Mouse (Mus musculus) monocyte, adult 2 months (primary cell): ENCODE data around the gene B3galt6.

Experiments used
- DNase-seq, 2 experiments: peaks; one replicate each; pipeline ENCODE4 v3.0.0; 2022; ENCODE audit warnings: low spot score in 2 of 2, low read depth in 1 of 2

B3galt6 gene

DNA sequence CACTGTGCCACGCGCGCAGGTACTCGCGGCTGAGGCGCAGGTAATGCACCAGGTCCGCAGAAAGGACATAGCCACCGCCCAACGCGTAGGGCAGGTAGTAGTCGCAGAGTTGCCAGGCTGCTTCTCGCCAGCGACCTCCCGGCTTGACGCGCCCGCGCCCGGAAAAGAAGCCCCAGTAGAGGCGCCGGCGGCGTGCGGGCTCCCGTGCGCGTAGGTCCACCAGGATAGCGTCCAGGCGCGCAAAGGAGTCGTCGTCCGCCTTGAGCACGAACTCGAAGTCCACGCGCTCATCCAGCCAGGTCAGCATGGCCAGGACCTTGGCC, 580 bp downstream of the B3galt6 start:
- DNase-seq, result no peak

DNA sequence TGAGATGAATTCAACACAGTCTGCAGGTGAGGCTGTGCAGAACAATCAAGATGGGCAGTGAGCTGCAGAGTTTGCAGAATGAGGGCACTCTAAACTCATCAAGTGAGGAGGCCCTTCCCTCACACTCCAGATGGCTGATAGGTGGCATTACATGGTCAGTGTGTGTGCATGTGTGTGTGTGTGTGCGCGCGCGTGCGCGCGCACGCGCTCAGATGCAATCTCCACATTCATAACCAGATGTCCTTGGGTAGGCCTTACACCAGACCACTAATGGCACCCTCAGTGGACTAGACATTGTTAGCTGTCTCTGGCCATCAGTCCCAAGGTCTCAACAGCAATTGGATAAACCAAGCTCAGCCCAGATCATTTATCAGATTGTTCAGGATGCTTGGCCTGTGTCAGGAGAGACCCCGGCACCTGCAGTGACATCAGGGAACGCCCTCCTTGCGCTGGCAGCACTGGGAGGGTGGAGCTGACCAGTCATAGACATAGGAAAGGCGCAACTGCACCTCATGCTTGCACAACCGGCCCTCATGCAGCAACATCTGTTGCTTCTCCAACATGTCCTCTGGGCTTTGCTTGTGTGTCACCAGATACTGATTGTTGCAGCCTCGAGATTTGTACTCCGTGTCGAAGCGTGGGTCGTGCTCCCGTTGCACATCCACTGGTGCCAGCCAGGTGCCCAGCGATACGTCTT, 1.1 kb downstream of the B3galt6 start:
- DNase-seq, result peak; percentile 6 to 19

DNA sequence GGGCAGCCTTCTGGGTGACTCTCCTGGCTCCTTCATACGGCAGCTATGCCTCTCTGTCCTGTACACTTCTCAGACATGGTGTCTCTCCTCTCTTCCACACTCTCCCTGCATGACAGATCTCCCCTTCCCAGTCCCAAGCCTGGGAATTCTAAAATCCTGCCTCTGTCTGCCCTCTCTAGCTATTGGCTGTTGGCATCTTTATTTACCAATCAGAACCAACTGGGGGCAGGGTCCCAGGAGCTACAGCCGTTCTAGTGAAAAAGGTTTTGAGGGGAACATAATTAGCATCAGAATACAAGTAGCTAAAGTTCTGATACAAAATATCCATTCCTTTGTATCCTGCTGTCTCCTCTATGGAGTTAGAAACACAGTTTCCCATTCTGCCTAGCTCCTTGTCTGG, 8.7 kb downstream of the B3galt6 start:
- DNase-seq, result no peak

DNA sequence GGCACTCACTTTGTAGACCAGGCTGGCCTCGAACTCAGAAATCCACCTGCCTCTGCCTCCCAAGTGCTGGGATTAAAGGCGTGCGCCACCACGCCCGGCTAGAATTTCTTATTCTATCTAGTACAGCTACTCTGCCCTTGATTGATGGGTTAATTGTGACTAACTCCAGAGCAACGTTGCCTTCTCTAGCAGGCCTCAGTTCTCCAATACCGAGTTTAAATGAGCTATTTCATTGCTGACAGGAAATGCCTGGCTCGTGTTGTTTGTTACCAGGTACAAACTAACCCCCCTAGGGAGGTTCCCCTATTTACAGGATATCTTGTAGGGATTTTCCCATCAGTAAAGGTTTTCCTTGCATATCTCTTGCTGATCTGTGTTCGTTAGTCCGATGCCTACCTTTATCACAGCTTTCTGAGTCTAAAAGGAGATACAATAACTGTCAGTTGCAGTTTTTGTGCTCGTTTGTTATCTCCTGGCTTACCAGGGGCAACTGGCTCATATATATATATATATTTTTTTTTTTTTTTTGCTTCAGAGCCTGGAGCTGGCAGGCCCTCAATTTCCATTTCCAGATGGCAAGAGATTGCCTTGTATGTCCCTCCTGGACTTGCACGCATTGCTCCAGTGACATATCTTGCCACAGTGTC, 10.9 kb downstream of the B3galt6 start:
- no peak for DNase-seq

DNA sequence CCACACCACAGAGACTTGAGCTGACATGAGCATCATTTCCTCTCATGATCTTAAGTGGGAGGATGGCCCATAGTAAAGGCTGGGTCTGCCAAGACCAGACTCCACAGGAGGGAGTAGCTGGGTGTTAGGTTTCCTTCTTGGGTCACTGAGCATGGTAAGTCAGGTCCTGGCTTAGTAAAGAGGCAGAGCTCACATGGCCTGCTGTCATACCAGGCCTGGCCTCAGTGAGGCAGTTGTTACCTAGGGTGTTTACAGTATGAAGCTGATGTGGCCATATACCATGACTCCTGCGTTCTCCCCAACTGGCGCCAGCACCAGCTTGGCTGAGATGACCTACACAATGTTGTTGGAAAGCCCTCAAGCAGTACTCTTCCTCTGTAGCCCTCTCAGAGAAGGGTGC, 19.2 kb downstream of the B3galt6 start:
- DNase-seq, result no peak

DNA sequence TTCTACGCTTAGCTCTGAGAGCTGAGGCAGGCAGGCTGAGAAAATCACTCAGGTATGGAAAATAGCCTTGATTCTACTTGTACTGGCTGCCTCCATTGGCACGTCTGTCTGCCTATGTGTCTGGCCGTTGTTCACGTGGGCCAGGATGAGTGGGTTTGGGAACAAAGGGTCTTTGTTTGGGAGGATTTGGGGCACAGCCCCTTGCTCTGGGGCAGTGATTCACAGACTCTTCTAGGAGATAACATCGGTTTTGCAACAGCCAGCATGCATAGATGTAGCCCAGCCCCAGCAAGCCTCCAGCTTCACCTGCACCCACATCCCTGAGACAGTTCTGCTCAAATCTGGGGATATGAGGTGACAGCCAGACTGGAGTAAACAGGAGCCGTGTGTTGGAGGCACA, 19.8 kb downstream of the B3galt6 start:
- DNase-seq, result no peak

DNA sequence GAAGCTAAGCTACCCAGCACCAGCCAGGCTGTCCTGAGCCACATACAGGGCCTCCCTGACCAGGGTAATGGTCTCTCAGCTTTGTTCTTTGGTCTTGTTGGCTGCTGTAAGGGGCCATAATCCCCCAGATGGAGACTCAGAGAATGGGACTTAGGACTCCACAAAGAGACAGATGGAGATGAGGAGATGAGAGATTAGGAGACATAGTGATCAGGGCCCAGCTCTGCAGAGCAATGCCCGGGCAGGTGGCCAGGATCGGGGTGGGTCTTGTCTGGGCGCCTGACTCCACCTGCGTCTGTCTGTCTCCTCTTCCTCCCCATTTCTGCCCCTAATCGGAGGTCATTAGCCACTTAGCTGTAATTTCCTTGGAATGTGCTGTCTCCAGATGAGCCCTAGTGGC, 22.2 kb downstream of the B3galt6 start:
- DNase-seq, result no peak

DNA sequence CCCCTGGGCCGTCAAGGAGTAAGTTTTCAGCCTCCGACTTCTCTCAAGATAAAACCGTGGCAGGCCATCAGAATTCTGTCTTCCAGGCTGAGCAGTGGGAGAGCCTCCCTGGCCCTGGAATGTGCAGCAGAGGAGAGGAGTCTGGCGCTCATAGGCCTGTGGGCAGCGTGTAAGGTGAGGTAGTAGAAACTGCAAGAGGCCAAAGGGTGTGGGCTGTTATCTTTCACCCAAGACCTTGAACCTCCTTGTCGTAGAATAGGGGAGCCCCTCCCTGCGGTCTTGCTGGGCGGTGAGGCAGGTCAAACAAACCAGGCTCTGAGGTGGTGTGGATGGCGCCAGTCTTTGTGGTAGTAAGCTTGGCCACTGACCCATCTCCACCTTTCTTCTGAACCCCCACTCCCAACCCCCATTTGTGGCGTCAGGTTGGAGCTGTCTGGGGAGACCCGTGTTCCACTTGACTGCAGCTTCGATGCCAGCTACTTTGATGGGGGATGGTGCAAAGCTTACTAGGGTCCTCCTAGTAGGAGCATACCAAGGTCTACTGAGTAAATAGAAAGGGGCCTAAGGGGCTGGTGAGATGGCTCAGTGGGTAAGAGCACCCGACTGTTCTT, 23.3 kb downstream of the B3galt6 start:
- no peak for DNase-seq

DNA sequence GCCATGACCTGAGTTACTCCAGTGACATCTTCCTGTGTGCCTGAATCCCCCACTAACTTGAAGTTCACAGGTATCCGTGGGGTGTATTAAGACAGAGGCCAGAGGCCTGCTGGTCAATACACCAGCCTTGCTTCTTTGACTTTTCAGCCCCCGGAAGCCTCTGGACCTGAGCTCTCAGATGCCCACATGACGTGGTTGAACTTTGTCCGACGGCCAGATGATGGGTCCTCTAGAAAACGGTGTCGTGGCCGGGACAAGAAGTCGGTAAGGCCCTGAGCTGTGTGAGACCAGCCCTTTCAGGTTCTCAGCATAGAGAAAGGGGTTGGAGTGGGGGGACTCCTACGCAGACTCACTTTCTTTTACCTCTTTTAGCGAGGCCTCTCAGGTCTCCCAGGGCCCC, 28.1 kb downstream of the B3galt6 start:
- no peak for DNase-seq

DNA sequence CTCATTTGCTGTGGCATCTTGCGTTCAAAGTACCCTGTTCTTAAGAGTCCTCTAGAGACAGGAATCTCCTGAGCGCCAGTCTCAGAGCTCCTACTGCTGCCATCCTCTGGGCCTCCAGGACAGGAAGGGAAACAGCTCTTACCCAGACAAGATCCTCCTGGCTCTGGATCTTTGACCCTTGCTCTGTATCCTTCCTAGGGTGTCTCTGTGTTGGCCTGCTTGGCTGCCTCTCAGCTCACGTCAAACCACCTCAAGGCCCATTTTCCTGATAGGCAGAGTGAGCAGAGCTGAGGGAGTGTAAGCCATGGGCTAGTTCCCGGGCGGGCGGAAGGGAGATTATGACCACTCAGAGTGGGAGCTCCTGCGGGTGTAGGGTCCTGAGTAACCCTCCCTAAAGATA, 29.3 kb downstream of the B3galt6 start:
- DNase-seq, result no peak

DNA sequence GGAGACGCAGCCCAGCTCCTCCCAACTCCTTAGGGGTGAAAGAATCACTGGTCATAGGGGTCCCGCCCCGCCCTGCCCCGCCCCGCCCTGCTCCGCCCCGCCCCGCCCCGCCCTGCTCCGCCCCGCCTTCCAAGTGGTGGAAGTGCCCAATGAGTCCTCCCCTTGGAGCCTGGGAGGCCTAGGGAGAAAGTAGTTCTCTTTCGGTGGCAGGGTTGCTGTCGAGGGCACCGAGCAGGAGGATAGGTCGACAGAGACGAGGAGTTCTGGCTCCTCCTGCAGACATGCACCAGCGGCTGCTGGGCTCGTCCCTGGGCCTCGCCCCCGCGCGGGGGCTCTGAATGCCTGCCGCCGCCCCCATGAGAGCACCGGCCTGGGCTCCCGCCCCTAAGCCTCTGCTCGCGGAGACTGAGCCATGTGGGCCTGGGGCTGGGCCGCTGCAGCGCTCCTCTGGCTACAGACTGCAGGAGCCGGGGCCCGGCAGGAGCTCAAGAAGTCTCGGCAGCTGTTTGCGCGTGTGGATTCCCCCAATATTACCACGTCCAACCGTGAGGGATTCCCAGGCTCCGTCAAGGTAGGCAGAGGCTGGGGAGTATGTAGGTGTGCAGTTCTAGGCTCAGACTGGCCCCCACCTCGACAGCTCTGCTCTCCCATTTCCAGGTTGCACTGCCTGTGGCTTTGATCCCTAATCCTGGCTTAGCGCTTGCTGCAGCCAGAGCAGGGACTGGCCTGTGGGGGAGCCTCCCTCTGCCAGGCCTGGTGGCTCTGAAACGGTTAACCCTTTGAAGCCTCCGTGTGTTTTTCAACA, 30.1 kb downstream of the B3galt6 start, which contains the start of gene C1qtnf12:
C1qtnf12 (plus strand) TSS at position 152 of the 805 bp plus-strand sequence.
- DNase-seq, result no peak

DNA sequence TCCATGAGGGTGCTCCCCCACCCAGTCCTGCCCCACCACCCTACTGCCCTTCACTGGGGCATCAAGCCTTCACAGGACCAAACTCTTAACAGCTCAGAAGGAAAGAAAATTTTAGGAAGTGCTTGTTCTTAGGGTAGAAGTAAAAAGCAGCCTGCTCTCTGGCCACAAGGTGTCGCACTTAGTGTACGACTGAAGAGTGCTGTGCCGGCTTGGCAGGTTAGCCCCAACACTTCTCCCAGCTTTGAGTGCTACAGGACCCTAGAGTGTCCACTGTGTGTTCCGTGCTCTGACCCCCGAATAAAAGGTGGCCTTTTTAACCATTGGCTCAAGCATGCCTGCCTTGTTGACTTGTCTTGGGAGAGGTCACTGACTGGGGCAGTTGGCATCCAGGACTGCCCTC, 33.2 kb downstream of the B3galt6 start:
- peak in 1 of 2 experiments; percentile 51 for DNase-seq

DNA sequence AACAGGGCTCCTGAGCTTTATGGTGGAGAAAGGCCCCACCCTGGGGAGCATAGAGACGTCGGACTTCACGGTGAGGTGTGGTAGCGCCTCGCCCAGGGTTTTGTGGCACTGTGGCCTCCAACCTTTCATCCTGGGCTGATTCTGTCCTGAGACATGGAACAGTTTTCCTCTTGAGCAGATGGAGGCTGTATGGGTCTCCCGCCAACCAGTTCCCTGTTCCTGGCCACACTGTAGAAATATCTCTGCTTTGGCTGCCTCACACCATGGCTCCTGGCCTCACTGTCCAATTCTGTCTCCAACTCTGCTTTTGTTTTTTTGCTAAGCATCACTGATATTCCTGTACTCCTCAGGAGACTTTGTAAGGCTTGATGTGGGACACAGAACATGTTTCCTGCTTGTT, 37.0 kb downstream of the B3galt6 start:
- DNase-seq, result no peak

DNA sequence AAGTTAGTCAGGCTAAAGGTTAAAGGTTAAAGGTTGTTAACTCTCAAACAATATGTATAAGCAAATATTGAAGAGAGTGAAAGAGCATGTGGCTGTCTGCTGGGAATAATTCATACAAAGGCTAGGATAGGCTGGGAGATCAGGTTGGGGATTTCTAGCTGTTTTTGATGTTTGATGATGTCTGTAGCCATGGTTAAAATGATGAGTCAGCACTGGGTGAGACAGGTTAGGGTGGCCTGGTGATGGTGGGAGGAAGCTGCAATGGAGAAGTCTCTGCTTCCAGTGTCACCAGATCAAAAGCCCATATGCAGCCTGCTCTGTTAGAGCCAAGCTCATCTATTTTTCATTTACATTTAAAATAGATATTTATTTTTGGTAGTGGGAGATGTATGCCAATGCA, 45.4 kb downstream of the B3galt6 start:
- no peak for DNase-seq

DNA sequence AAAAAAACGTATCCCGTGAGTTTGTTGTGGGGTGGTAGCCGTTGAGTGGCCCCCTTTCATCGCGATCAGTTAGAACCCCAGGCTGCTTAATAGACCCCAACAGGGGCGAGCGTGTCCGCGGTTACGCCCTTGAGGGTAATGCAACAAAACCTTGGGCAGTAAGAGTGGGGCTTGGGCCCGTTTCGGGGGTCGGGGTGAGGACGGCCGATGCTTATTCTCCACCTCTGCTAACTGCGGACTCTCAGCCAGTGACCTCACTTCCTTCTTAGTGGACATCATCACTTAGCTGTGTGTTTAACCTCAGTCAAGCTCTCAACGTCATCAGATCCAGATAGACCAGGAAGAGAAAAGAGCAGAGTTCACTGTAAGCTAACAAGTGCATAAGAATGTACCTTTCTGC, 48.2 kb downstream of the B3galt6 start:
- no peak for DNase-seq

DNA sequence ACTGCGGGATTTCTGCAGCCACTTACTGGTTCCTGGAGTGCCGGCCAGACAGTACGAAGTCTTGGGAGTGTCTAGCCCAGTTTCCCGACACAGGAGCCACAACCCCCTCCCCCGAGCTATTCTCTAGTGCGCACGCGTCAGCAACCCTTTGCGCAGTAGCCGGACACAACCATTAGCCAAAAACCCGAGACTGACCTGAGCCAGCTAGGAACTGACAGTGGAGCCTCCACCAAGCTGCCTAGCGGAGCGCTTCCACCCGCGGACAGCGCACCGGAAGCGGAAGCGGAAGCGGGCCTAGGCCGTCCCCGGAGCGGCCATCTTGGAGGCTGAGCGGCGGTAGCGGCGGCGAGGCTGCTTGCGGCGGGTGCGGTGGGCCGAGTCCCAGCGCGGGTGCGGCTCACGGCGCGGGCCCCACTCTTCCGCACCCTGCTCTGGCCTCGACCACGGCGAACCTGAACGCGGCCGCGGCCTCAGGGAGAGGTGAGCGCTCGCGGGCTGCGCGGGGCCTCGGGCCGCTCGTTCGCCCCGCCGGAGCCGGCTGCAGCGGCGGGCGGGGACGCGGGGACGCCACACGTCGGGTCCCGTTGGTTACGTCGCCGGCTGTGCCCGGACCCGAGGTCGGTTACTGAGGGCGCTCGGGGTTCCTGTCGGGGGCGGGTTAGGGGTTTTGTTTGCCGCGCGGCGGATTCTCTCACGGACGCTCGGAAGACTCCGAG, 48.8 kb downstream of the B3galt6 start, which contains the start of gene Ube2j2:
Ube2j2 (plus strand) TSS at position 298 of the 716 bp plus-strand sequence.
- peak; percentile 84 to 91 for DNase-seq

DNA sequence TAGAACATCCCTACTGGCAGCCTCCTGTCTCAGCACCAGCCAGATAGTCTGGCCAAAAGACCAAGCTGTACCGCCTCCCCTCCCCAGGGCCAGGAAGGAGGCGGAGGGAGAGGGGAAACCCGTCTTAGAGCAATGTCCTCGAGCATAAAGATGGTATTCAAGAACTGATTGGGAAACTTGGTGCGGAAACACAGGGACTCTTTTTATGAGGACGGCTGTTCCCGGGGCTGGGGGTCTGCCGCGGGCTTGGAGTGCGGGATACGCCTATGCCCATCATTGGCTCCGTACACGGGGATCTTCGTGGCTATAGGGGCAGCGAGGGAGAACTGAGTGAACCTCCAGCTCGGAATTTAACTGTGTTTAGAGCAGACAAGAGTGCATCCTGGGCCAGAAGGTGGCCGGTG, 49.4 kb downstream of the B3galt6 start:
- no peak for DNase-seq
